Mouse (Mus musculus) layer of hippocampus, adult 2 months (tissue): ENCODE data around the gene Gpr1. TPM values are rescaled to one million over a fixed set of nuclear protein-coding genes. Genes with fewer than 3 reads are reported as not detected.
A peak's percentile ranks its signal among the peaks of the same experiment; 100 is the strongest.

Experiments
- DNase-seq, 2 experiments: peaks; one replicate each; pipeline ENCODE4 v3.0.0; 2022; ENCODE audit warnings: low spot score in 2 of 2
- H3K27ac ChIP-seq: fragments of 200-600 bp; 2 replicates; pipeline ENCODE4 v1.8.1; 2022
- H3K4me3 ChIP-seq: fragments of 200-600 bp; 2 replicates; pipeline ENCODE4 v1.8.1; 2022; ENCODE audit warnings: mild to moderate bottlenecking
- CTCF ChIP-seq: fragments of 200-600 bp; conservative IDR thresholded peaks from 2 replicates; pipeline ENCODE4 v1.8.1; 2022; ENCODE audit warnings: antibody characterized with exemption, mild to moderate bottlenecking, moderate library complexity
- total RNA-seq, 2 experiments: library from RNA; stranded (reverse); gene quantifications; 2 replicates each; pipeline ENCODE4 v1.2.3; 2021

Gpr1 gene
- total RNA-seq, 2 experiments from 2014 or later, result 0.49 to 0.61 TPM

DNA sequence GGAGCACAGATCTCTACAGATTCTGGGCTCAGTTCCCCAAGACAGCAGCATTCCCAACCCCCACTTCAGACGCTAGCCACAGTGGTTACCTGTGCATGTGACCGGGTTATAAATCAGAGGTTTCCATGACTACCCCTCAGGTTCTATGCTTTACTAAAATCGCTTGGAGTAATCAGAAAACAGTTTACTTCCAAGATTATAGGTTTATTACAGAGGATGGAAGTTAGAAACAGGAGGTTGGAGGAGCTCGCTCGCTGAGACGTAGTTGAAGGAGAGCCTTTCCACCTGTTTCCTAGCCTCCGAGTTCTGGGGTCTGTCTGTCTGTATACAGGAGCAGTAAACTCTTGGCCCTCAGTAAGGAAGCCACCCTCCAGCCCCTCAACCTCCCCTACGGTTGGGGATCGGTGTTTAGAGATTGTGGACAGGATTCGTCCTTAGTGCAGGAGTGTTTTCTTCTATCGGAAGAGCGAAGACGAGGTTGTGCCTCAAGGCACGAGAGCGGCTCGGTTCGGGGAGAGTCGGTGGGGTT, 33.6 kb upstream of the Gpr1 start:
- Histone ChIP-seq H3K27ac (no peak overlapping the region), H3K4me3 (no peak overlapping the region; the same call in 1 of the 2 replicates)
- no peak for TF ChIP-seq CTCF
- no peak for DNase-seq

DNA sequence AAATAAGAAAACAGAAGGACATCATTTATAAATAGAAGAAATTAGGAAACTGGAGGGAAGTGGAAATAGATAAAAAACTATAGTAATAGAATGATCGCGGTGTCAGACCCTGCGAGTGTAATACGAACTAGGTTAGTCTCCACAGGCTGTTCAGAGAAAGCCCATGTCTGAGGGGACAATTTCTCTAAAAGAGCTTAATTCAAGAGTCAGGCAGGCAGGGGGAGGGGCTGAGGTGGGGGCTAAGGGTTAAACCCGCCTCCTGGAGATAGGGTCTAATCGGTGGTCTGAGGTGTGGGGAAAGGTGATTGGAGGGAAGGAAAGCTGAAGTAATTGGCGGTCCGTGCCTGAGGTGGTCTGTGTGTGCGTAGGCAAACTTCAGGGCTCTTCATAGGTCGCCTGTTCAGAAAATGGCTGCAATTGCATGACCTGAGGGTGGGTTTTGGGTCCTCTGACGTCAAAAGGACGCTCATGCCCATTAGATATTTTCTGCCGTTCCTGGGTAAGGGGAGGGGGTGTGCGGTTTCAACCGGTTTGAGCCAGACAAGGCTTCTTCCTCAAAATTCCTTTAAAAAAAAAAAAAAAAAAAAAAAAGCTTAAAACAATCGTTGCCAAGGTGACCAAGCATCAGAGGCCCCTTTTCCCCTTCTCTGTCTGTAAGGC, 32.6 kb upstream of the Gpr1 start:
- H3K27ac ChIP-seq, result no peak overlapping the region
- no peak overlapping the region for H3K4me3 ChIP-seq
- no peak for DNase-seq
- no peak for TF ChIP-seq CTCF

DNA sequence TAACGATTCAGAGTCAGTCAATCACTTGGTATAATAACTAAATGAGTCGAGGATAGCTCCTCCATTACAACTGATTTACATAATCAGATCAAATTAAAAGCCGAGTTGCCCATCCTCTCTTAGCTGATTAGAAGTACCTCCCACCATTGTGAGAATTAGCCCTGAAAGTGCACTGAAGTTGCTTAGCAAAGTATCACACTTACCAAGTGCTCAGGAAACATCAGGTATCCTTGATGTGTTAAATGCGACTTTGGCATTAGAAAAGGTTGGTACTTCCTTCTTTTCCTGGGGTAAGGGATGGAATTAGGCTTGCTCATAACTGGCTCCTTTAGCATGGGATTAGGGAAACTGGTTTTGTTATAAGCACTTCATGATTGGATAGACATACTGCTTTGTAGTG, 29.5 kb upstream of the Gpr1 start:
- no peak for TF ChIP-seq CTCF
- no peak for DNase-seq
- H3K4me3 ChIP-seq, result no peak overlapping the region
- H3K27ac ChIP-seq, result no peak overlapping the region

DNA sequence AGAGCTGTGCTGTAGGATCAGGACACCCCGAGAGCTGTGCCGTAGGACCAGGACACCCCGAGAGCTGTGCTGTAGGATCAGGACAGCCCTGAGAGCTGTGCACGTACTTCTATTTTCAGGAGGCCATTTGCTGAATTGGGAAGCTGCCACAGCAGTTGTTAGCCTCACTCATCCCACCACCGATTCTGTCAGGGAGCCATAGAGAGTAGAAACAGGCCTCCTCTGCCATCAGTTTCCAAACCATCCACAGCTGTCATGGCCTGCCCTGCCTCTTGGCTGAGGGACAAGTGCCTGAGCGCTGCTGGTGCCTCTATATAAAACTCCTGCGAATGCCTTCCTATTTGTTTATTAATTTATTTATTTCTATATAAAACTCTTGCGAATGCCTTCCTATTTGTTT, 25.4 kb upstream of the Gpr1 start:
- TF ChIP-seq CTCF, result no peak
- no peak for DNase-seq
- no peak overlapping the region for H3K27ac ChIP-seq
- no peak overlapping the region for H3K4me3 ChIP-seq

DNA sequence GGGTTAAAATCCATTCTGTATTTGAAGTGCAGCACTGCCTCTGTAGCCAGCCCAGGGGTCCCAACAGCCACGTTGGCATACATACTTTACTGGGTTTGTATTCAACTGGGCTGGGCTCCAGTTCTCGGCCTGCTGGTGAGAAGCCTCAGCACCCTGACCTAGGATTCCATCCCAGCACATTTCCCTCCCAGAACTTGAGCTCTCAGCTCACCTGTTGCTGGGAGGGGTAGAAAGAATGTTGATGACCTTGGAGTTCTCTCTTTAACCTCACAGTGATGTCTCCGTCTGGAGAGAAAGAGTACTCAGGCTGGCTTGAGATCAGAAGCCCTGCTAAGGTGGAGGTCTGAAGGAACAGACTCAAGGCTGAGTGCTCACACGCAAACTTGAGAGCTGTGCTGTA, 25.0 kb upstream of the Gpr1 start:
- no peak overlapping the region for H3K27ac ChIP-seq
- DNase-seq, result no peak
- H3K4me3 ChIP-seq, result no peak overlapping the region
- no peak for TF ChIP-seq CTCF

DNA sequence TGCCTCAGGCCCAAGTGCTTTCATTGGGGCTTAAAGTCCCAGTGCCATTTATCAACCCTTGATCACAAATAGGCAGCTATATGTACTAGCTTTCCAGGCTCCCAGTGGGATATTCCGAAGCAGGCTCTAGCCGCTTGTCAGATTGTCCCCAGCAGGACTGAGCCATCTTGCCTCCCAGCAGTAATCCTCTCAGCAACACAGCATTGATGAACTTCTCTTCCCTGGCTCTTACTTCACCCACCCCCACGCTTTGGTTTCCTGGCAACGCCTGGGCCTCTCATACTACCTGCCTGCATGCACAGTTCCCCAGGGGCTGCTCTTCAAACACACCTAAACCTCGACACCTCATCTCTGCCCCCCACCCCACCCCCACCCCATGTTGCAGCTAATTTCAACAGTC, 23.0 kb upstream of the Gpr1 start:
- H3K27ac ChIP-seq, result no peak overlapping the region

DNA sequence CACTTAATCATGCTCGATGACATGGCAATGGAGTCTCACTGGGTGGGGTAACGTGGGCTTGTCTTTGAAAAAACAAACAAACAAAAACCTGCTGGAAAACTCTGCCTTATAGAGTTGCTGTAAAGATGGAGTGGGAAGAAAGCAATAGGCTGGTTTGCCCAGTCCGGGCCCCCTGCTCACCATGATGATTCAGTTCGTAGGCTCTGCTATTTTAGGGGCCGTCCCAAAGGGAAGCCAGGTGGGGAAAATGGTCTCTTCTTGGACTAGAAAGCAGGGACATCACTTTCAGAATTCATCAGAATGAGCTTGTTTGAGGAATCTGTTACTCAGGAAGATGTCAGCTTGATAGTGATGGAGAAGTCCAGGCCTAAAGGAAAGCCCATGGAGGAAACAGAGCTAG, 12.9 kb upstream of the Gpr1 start:
- H3K27ac ChIP-seq, result no peak overlapping the region
- no peak for DNase-seq
- no peak for TF ChIP-seq CTCF
- H3K4me3 ChIP-seq, result no peak overlapping the region

More for the DNA sequence above, 23.0 kb upstream of the Gpr1 start:
- no peak for DNase-seq
- TF ChIP-seq CTCF, result no peak
- H3K4me3 ChIP-seq, result no peak overlapping the region

DNA sequence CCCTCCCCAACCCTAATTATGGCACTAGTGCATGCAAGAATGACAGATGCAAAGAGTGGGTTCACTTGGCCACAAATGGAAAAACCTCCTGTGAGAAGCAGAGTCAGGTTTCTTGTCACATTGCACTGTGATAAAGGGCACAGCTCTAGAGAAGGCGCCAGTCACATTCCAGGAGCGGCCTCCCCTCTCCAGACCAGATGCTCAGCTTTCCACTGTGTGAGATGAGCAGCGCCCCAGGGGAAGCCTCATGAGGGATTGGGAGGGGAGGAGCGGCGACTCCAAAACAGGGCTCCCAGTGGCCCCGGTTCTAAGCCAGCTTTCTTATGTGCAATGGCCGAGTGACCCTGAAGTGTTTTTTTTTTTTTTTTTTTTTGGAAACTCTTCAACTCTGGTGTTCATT, 11.5 kb upstream of the Gpr1 start:
- DNase-seq, result no peak
- Histone ChIP-seq H3K27ac (no peak overlapping the region), H3K4me3 (no peak overlapping the region)
- TF ChIP-seq CTCF, result no peak

DNA sequence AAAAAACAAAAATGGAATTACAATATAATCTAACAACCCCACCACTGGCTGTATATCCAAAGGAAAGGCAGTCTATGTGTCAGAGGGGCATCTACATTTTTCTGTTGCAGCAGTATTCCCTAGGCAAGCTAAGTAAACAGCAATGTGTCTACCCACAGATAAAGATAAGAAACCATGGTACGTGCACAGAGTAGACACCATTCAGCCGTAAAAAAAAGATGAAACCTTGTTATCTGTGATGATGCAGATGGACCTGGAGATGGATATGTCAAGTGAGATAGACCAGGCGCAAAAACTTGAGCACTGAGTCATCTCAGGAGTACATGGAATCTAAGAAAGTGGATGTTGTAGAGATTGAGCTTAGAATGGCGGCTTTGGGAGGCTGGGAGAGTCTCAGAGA, 10.7 kb upstream of the Gpr1 start:
- Histone ChIP-seq H3K4me3 (no peak overlapping the region), H3K27ac (no peak overlapping the region)
- no peak for TF ChIP-seq CTCF
- DNase-seq, result no peak

DNA sequence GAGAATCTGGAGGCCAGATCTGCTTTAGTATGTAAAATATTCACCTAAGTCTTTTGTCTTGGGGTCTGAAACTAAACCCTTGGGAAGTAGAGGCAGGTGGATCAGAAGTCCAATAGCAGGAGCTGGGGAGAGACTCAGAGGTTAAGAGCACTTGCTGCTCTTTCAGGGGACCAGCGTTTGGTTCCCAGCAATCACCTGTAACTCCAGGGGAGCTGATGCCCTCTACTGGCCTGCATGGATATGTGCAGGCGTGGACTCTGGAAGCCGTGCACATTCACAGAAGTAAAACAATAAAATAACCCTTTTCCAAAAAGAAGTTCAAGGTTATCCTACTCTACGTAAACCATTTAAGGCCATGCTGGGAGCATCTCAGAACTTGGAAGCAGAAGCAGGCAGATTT, 4.9 kb upstream of the Gpr1 start:
- H3K4me3 ChIP-seq, result no peak overlapping the region
- TF ChIP-seq CTCF, result peak; percentile 24; the same call in 1 of the 2 replicates
- no peak for DNase-seq
- H3K27ac ChIP-seq, result no peak overlapping the region

DNA sequence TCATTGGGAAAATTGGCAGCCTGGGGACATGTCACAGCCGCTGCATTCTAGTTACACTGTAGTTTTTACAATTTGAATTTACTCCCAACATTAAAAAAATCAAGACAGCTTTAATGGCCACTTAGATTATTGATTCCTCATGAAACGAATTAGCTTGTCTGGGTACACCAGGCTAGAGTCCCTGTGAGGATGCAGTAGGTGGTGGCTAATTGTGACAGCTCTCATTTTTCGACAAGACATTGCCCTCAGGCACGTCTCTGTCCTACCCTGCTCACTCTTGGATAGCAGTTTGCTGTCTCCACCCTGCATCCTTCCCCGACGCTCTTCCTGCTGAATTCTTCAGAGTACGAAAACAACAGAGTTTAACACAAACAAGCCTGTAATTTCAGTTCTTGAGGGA, 288 bp upstream of the Gpr1 start:
- peak overlapping the region; percentile 36; the same call in 1 of the 2 replicates for H3K27ac ChIP-seq
- no peak for DNase-seq
- H3K4me3 ChIP-seq, result no peak overlapping the region
- TF ChIP-seq CTCF, result no peak

DNA sequence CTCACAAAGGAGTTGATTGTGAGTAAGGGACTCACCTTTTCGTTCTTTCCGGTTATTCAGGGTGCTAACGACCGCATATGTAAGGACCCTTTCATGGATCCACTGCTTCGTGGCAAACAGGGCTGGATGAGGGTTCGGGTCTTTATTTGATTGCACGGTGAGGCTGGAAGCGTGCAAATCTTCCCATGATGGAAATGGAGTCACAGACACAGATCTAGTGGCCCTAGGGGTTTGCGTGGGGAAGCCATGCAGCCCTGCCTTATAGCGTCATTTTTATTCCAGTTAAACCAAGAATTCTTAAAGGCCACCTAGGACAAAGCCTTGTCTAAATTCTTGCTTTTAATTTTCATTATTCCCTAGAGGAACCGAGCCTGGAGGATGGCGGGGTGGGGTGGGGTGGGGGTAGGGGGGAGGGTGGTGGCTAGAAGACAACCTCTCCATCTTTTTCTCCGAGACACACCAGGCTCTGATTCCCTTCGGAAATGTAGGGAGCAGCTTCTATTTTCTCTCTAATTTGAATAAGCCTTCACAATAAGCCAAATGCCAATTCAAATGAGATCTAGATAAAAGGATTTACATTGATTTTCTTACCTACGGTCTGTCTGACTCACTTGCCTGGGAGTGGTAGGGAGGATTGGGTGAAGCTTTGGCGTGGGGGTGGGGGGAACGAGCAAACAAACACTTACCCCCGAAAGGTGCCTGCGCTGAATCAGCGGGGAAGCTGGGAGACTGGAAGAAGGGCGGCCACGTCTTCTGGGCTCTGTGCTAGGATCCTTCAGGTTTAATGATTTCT, 669 bp downstream of the Gpr1 start:
- no peak for DNase-seq
- peak overlapping the region; percentile 36; the same call in 1 of the 2 replicates for H3K27ac ChIP-seq

DNA sequence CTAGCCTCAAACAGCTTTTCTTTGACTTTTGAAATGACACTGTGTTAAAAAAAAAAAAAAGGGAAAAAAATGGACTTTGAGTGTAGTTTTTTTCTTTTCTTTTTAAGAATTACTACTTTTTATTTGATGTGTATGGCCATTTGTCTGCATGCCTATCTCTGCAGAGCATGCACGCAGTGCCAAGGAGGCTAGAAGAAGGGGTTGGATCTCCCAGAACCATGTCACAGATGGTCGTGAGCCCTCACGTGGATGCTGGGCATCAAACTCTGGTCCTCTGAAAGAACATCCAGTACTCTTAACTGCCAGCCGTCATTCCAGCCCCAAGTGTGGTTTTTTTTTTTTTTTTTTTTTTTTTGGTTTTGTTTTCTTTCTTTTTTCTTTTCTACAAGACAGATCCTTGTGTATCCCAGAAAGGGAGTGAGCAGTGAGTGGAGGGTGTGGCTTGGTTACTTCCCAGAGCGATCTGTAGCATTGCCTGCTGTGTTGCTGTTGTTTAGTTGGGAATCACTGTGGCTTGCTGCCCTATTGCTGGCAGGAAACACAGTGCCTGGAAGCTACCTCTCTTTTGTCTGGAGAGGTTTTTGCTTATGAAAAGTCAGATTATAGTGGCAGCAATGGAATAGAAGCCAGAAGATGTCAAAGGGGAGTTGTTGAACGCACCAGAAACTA, 4.3 kb downstream of the Gpr1 start:
- no peak for DNase-seq
- TF ChIP-seq CTCF, result no peak
- Histone ChIP-seq H3K4me3 (no peak overlapping the region), H3K27ac (no peak overlapping the region)

More for the DNA sequence above, 669 bp downstream of the Gpr1 start:
- peak overlapping the region; percentile 15; the same call in 1 of the 2 replicates for H3K4me3 ChIP-seq
- no peak for TF ChIP-seq CTCF

DNA sequence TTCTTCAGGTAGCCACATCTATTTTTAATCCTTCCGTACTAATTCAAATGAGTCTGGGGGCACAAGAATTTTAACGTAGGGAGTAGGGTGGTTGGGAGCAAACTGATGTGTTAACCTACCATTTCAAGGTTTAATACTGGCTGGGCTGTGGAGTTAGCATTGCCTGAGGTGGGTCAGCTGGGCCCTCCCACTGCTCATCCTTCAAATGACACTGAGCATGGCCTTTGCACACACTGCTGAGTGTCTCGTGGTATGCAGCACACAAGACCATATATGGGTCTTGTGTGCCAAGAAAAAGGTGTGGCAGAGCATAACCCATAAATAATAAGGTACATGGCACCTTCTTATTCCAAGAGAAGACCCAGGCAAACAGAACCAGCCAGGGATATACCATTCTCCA, 6.7 kb downstream of the Gpr1 start:
- DNase-seq, result no peak
- TF ChIP-seq CTCF, result no peak
- H3K27ac ChIP-seq, result no peak overlapping the region
- no peak overlapping the region for H3K4me3 ChIP-seq
